Mouse (Mus musculus) kidney, postnatal 10 days (tissue): Measurements from ENCODE around the gene Slc25a34.

Experiments
- DNase-seq: peaks from one replicate; pipeline ENCODE4 v3.0.0; 2021; ENCODE audit warnings: mixed read lengths

Slc25a34 gene

DNA sequence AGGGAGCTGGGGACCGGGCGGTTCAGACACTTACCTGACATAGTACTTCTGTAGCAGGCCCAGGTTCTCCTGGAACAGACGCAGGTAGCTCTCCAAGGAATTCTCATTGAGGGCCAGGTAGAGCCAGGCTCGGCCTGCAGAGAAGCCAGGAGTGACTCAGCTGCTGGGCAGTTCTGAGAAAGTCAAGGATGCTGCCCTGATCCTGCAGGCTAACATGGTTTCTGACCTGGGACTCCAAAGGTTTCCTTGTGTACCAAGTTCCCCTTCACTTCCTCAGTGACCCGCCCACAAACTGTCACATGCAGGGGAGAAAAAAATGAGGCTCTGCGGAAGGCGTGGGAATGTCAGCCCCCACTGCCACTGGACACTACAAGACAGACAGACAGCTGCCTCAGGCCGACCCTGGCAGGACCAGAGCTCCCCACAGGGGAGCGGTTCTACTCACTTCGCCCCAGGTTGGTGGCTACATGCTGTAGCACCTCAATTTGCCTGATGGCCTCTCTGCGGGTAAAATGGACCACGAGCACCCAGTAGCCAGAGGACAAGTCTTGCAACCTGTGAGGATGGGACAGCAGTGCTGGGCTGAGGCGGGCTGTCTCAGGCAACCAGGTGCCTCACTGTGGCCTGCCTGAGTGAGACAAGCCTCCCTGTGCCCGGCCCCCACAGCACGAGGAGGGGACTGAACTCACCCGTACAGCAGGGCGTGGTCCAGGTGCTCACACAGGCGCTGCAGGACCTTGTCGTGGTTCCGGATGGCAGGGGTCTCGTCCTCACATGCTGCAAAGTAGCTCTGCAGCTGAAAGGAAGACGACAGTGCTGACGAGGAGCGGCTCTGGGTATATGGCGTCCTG, 18.6 kb upstream of the Slc25a34 start:
- no peak for DNase-seq

DNA sequence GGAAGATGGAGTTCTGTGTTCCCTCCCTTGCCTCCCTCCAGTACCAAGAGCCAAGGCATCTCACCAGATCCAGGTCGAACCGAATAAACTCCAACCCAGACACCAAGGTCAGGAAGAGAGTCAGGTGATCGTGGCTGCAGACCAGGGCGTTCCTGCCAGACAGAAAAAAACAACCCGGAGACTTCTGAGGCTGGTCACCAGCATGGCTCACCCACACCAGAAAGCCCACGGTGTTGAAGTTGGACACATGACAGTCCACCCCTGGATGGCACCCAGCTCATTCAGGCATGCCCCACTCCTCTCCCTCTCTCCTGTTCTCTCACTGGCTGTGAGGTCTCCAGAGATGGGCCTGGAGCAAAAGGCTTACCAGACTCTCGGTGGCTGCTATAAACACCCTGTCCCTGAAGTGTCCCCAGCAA, 17.7 kb upstream of the Slc25a34 start:
- DNase-seq: peak; percentile 44

DNA sequence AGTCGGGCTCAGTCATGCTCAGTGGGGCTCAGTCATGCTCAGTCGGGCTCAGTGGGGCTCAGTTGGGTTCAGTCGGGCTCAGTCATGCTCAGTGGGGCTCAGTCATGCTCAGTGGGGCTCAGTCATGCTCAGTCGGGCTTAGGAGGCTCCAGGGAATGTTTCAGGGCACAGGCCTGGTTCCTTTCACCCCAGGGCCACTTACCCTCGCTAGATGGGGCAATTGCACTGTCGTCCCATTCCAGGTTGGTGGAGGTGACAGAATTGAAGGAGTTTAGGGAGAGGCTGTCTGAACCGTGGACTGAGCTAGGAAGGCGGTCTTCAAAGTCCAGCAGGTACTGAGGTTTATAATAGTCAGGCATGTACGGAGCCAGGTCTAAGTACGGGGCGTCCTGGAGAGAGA, 15.9 kb upstream of the Slc25a34 start:
- no peak for DNase-seq

DNA sequence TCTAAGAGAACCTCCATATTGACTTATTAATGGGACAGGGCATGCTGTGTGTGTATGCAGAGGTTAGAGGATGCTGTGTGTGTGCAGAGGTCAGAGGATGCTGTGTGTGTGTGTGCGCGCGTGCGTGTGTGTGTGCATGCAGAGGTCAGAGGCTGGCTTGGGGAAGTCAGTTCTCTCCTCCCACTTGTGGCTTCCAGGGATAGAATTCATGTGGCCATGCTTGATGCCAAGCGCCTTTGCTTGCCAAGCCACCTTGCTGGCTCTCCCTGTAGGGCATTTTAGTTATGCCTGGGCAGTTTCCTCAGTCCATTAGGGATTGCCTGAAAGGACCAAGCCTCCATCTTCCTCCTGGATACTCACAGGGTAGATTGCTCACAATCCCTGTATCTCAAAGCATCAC, 13.1 kb upstream of the Slc25a34 start:
- no peak for DNase-seq

DNA sequence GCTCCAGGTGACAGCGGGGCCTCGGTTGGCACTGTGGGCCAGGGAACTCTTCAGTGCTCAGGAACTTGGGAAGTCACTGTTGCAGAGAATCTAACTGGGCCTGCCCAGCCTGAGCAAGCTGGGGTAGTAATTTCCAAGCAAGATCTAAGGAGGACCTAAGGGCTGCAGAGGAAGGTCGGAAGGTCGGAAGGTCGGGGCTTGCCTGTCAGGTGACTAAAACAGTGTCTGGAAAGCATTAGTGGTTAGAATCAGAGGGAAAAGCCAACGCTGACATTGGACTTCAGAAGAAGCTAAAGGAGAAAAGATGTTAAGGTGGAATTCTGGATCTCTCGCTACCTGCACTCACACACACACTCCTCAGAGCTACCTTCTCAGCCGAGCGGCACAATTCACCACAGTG, 12.4 kb upstream of the Slc25a34 start:
- no peak for DNase-seq

DNA sequence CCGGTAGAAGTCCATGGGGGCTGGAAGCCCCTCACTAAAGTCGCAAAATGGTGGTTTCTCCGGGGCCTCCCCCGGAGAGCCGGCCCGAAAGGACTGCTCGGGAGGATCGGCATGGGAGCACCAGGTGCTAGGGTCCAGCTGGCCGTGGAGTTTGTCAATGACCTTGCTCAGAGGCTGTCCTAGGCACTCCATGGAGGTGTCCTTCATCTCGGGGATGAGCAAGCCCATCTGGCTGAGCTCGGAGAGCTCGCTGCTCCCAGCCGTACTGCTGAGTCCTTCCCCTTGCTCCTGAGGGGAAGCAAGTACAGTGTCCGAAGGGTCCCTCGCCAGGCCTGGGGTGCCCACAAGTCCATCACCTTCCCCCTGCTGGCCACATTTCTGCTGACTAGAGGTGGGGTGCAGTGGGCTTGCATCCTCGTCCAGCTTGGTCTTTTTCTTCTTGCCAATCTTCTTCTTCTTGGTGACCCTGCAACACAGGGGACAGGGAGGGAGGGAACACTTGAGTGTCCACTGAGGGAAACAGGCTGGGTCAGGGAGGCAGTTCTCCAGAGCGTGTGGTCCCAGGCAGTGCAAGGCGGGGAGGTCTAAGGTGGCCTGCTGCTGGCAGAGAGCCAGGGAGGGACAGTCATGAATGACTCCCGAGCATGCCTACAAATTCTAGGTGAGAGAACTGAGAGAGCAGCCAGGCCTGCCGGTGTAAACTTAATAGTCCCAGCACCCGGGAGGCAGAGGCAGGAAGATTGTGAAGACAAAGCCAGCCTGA, 8.7 kb upstream of the Slc25a34 start:
- peak; percentile 69 for DNase-seq

DNA sequence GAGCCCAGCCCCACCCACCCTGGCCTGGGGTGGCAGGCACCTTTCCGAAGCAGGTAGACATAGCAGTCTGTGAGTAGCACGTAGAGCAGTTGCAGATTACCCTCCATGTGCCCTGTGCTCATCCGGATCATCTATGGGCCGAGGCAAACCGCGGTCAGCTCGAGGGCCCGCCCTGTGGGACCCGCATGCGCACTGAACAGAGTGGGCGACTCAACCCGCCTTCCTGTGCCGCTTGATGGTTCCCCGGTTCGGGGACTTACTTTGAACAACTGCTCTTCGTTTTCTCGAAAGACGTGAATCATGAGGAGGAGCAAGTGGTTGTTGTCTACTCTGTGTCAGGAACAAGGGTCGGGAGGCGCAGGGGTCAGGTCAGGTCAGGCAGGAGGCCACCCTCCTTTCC, 7.6 kb upstream of the Slc25a34 start:
- DNase-seq: no peak

DNA sequence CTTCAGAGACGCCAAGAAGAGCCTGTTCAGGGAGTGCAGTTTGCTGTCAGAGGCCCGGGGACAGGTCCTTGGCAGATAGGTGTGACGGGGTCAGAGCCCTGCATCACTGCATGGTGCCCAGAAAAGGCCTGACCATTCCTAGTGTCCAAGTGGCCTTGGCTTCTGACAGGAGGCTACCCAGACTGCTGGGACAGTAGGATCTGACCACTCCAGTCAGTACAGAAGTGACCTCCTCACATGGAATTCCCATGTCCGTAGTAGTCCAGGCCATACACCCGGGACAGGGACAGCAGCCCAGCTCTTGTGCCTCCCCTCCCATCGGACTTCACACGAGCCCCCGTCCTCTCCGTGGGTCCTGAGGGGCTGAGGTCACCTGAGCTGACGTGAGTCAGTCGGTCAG, 6.4 kb upstream of the Slc25a34 start:
- DNase-seq: no peak

DNA sequence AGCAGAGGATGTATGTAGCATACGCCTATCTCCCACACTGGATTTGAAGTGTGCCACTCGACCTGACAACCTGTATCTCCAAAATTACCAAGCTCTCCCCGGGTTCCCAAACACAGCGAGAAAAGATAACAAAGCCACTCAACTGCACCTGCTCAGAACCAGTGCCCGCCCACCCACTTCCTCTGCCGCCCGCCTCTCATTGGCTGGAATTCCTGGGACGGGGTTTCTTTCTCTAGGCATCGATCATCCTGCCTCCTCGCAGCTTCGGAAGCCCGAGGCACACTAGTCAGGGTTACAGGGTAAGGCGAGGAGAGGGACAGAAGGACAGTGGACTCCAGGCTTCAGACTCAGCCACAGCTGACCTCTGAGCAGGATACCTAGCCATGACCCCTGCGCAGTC, 5.0 kb upstream of the Slc25a34 start:
- no peak for DNase-seq

DNA sequence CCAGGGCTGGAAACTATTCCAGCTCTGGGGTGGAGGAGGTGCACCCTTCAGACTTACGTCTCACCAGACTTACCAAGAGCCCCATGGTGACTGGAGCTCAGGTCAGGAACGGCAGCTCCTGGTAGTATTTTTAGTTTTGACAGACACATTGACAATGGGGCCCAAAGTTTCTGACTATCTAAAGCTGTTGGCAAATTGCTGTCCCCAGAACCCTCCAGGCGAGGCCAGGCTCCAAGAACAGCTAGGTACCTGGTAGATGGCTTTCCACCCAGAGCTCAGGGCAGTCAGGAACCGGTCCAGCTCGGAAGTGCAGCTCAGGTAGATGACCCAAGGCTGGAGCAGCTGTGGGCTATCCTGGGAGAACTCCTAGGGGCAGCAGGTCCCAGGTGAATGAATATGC, 3.9 kb upstream of the Slc25a34 start:
- DNase-seq: no peak

DNA sequence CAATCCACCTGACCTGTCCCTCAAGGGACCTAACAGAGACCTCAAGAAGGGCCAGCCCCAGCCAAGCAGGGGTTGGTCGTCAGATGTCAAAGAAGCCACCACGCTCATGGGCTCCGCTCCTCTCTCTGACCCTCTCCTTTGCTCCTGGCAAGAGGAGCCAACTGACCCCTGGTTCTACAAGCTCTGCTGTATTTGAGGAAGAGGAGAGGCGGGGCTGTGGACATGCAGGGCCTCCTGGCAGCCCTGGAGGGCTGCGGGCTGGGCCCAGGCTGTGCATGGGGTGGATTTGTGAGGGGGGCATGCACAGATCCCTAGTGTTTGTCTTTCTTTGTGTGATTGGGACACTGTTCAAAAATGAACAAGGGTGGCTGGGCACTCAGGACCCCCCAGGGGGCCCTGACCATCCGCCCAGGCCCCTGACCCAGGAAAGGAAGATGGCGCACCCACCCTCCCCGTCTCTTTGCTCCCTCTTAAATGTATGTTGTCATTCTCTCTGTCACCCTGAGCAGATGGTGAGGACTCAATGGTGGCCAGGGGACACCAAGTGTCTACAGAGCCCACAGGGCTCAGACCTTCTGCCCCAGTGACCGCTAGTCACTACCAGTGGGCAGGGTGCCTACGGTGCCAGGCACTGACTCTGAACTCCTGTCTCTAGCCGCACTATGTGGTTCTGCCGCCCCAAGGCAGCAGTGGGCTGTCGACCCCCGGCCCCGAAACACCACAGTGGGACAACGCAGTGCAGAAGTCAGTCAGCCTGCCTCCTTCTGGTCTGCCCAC, 2.3 kb upstream of the Slc25a34 start:
- no peak for DNase-seq

DNA sequence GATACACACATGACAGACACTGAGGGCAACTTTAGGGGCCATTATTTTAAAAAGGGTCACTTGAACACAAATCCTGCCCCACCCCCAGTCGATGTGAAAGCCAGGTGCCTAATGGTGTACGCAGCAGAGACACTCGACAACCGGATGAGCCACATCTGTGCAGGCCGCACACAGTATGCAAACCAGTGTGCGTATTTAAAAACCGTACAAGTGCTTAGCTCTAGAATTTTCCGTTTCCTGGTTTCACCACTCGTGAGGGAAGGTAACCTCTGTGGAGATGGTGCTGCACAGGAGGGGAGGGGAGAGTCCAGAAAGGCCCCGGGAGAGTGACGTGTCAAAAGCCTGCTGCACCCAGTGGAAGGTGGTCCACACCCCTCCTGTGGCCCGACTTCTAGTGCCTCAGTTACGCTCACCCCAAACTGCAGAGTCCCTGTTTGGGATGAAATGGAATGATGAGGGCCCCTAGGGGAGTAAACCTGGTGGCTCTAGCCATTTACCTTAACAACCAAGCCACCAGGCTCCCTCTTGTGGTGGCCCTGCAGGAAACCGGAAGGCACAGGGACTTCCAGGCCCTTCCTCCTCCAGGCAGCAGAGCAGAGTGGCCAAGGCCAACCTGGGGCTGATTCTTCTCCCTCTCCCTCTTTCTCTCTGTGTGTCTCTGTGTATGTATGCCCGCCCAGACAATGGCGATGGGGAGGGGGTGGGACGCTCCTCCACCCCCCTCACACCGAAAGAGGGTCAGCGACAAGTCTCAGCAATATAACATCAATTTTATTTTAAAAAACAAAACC, 1.6 kb upstream of the Slc25a34 start:
- peak; percentile 71 for DNase-seq

DNA sequence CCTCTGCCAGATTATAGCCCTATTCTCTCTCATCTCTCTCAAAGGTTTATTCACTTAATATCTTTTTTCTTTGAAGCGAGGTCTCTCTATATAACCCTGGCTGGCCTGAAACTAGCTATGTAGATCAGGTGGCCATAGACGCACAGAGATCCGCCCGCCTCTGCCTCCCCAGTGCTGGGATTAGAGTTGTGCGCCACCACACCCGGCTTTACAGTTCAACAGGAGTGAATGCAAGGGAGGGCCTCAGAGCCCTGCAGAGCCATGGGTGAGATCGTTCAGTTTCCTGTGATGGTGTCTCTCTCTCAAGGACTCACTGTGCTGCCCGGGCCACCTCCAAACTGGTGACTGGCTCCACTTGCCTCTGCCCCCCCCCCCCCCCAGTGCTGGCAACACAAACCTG, 513 bp upstream of the Slc25a34 start:
- no peak for DNase-seq

DNA sequence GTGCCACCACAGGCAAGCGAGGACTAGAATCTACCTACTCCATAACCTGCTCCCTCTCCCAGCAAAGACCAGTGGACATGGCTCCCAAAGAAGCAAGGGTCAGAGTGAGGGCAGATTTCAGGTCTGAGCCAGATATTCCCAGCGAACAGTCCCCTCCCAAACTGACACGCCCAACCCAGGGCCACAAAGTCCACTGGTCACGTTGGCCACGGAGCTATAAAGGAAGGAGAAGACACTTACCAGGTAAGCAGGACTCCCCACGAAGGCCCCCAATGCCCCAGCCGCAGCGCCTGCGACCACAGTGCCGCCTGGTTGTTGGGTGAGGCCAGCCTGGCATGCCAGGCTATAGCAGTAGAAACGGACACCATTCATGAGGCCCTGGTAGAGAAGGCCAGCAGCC, 584 bp downstream of the Slc25a34 start:
- peak; percentile 70 for DNase-seq

DNA sequence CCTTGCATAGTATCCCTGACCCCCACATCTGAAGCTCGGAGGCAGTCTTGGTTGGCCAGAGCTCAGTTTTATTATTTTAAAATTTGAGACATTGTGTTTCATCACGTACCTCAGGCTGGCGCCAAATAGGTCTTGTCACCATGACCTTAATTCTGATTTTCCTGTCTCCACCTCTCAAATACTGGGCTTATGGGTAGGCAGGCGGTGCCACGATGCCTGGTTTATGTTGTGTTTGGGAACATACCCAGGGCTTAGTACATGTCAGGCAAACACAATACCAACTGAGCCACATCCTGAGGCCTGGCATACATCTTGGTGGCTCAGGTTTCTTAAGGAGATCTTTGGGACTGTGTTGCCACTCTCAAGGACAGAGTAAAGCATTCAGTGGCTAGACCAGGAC, 1.0 kb downstream of the Slc25a34 start:
- no peak for DNase-seq

DNA sequence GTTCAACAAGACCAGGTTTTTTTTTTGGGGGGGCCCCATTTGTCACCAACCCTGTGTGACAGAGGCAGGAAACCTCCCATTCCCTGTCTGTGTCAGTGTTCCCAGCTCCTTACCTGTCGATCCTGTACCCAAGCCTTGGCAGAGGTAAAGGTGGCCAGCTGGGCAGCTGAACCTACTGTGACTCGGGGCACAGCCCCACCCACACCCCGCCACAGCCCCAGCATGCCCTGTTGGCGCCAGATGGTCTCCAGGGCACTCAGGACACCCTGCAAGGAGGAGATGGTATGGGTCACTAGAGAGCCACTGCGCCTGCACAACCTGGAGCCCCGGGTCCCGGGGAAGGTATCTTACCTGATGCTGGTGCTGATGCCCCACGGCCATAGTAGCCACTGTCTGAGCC, 1.5 kb downstream of the Slc25a34 start:
- DNase-seq: no peak

DNA sequence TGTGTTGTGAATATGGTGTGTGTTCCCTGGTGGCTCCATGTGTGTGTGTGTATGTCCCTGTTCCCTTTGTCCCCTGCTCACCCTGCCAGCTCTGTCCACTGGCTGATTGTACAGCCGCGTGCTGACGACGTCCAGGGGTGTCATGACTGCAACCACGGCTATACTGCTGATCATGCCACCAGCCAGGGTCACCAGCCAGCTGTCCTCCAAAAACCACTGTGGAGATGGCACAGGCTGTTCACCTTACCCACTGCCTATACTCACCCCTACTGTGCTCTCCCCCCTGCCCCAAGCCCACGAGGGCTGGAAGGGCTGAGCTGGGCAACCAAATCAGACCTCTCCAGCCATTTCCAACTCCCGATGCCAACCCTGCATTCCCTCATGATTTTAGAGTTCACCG, 2.3 kb downstream of the Slc25a34 start:
- no peak for DNase-seq

DNA sequence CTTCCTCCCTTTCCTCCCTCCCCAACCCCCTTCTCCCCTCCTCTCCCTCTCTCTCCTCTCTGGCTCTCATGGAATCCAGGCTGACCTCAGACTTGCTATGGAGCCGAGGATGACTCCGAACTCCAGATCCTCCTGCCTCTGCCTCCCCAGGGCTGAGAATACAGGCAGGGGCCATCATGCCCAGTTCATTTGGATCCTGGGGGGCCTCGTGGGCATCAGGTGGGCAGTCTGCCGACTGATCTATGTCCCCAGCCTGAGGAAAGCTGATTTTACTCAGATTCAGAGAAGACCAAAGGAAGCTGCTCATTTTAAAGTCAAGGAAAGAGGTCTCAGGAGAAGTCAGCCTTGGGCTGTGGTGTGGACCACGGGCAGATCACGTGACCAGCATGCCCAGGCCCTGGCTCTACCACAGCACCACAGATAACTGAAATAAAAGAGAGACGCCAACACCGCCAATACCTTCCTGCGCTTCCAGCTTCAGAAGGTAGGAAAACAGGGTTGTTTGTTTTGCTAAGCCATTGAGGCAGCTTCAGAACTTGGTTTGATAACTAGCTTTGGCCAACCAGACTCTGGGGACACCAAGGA, 4.2 kb downstream of the Slc25a34 start:
- no peak for DNase-seq

DNA sequence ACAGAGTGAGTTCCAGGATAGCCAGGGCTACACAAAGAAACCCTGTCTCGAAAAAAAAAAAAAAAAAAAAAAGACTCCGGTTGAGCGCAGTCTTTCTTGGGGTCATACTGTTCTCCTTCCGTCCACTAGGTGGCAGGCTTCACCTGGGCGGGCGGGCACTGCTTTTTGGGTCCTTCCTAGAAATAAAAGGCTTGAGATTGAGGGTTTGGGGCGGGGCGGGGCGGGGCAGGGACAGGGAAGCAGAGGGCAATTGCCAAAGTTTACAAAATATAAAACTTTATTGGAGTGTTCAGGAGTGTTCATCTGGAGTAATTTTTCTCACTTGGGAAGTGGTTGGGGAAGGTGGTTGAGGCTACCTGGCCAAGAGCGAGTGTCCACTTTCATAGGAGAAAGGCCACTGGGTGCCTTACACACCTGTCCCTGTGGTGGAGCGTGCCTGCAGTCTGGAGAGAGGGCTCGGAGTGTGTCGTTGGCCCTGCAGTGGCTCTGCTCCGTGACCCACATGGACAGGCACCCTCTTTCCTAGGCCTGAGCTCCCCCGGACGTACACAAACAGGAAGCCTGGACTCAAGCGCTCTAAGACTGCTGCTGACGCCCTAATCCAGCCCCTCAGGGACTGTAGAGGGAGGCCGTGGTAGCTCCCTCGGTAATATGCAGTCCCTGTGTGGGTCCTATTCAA, 4.9 kb downstream of the Slc25a34 start, which contains the start of gene Tmem82:
Gene Tmem82 (minus strand): TSS at position 69 of the 679 bp plus-strand sequence.
- DNase-seq: peak; percentile 75

DNA sequence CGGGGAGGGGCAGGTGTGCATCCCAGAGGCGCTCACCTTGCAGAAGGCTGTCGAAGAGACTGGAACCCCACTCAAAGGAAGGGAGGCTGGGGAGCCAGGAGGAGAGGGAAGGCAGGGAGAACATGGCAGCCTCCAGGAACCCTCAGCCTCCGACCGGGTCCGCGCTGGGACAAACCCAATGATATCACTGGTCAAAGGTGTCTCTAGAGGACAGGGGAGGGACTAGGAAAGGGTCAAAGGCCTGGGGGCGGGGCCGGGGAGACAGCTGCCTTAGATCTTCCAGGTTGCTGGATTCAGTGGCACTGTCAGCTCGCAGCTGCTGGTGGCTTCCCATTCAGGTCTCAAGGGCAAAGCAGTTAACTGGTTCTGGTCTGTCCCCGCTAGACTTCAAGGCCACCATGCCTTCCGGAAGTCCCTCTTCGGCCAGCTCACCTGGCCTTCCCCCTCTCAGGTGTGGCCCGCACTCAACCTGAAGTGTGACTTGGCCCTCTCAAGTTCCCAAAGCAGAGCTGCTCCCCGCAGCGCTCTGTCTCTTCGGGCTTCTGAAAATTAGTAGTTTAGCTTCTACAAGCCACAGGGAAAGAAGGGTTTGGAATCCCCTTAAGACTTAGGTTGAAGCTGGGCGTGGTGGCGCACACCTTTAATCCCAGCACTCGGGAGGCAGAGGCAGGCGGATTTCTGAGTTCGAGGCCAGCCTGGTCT, 5.6 kb downstream of the Slc25a34 start:
- DNase-seq: peak; percentile 81

DNA sequence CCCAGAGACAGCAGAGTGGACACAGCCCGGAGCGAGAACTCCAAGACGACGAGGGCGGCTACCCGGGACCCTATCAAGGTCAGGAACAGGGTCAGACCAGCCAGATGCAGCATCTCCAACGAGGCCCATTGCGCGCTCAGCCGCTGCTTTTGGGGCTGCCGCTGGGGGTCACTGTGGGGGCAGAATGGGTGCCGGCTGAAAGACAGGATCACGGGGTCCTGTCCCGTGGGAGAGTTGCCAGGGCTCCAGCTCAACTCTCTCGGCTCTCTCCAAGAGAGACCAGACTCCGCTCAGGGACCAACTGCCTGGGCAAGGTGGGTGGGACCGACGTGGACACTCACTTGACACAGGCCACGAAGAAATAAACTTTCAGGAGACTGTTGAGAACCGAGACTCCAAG, 6.3 kb downstream of the Slc25a34 start:
- DNase-seq: peak; percentile 87
